Mouse (Mus musculus): Measurements from ENCODE around the gene Pxn. TPM values are rescaled to one million over a fixed set of nuclear protein-coding genes. Genes with fewer than 3 reads are reported as not detected.

The Pxn gene
- total and polyA plus RNA-seq, 2 experiments: 10.5 to 40.2 TPM

DNA sequence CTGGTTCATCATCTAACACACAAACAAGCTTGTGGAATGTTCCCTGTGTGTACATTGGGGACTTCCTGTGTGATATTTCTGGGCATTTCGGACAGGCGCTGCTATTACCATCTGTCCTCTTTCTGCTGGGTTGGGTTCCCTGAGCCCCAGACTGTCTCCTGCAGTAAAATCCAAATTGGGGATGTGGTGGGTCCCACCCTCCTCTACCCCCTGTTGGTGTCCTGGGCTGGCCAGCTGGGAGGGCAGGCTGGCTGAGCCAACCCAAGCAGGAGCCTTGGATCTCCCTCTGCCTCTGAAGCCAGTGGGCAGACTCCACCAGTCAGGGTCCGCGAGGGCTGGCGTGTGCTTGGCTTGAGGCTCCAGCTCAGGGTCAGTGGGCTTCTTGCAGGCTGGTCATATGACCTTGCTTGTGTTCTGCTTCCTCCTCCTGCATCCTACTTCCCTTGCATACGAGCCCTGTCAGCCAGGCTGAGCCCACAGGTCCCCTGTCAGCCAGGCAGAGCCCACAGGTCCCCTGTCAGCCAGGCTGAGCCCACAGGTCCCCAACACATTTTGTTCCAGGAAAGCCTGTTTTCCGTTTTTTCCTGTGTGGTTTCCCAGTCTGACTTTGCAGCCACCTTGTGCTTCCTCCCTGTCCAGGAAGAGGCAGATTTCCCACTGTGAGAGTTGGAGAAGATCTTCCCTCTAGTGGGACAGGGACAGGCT is 23.4 kb downstream of the Pxn start:
- Histone ChIP-seq H3K79me2 (ENCODE audit: control insufficient read depth, insufficient read depth, low read length) (peaks cover 46% of the 10 kb centered on the region; the same call in 1 of the 2 replicates), H3K27ac (replicated peaks; ENCODE audit: insufficient read depth, low read depth, low read length) (peak overlapping the region; percentile 62), H3K4me3 (ENCODE audit: insufficient read depth, low read depth, low read length) (no peak overlapping the region), H3K36me3 (ENCODE audit: control insufficient read depth, insufficient read depth, low read length) (no peaks in the 10 kb centered on the region), H3K27me3 (ENCODE audit: control insufficient read depth, insufficient read depth, low read length) (no peaks in the 10 kb centered on the region), H3K9ac (ENCODE audit: low read depth, low read length) (peak overlapping the region; percentile 6; the same call in 1 of the 2 replicates), H3K4me1 (ENCODE audit: control insufficient read depth, insufficient read depth, low read length) (peaks cover 40% of the 10 kb centered on the region)
- TF ChIP-seq CTCF (IDR thresholded peaks at IDR 0.05; ENCODE audit: low read depth, low read length): no peak
- TF ChIP-seq POLR2A (IDR thresholded peaks at IDR 0.05; ENCODE audit: extremely low read depth, insufficient read depth, low read length): no peak
- WGBS: 64% methylated on average over 7 of the region's 7 CpGs
- DNase-seq (ENCODE audit: extremely low read depth, low read depth, low spot score): no peak

- DNase-seq (ENCODE audit: extremely low read depth, low read depth, low spot score): no peak
- H3K36me3 ChIP-seq (ENCODE audit: control insufficient read depth, insufficient read depth, low read length): no peaks in the 10 kb centered on the region
- 68% methylated on average over 8 of the region's 8 CpGs for WGBS
- H3K79me2 ChIP-seq (ENCODE audit: control insufficient read depth, insufficient read depth, low read length): peaks cover 41% of the 10 kb centered on the region; the same call in 1 of the 2 replicates
- H3K9ac ChIP-seq (ENCODE audit: low read depth, low read length): no peak overlapping the region
- H3K4me1 ChIP-seq (ENCODE audit: control insufficient read depth, insufficient read depth, low read length): peaks cover 40% of the 10 kb centered on the region
- H3K27ac ChIP-seq (replicated peaks; ENCODE audit: insufficient read depth, low read depth, low read length): peak overlapping the region; percentile 62
- no peak for TF ChIP-seq POLR2A (IDR thresholded peaks at IDR 0.05; ENCODE audit: extremely low read depth, insufficient read depth, low read length)
- no peak overlapping the region for H3K4me3 ChIP-seq (ENCODE audit: insufficient read depth, low read depth, low read length)
- no peaks in the 10 kb centered on the region for H3K27me3 ChIP-seq (ENCODE audit: control insufficient read depth, insufficient read depth, low read length)
These were observed 24.0 kb downstream of the Pxn start for GRCm38 (mm10) chr5:115530447-115530809.

DNA sequence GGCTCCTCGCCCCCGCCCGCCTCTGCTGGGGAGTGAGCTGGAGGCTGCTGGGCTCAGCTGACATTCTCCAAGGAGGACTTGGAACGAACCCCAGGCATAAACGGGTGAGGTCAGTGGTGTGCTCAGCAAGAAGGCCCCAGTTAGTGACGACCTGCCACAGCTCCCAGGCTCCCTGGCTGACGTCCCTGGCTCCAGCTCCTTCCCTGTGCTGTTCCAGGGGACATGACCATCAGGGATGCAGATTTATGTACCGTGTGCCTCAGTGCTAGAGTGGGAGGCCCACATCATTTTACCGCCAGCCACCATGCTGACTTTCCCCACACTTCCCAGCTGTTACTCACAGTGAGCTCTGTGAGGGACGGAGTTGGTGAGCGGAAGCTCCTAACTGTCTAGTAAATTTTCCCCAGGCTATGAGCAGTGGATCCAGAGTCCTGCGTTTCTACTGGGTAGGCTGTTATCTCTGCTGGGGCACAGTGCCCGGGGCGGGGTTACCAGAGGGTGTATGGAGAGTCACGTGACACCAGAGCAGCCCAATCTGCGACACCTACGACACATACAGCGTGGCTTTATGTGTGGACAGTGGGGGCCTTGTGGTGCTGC is 25.3 kb downstream of the Pxn start:
- peak overlapping the region; percentile 68 for H3K27ac ChIP-seq (replicated peaks; ENCODE audit: insufficient read depth, low read depth, low read length)
- H3K4me3 ChIP-seq (ENCODE audit: insufficient read depth, low read depth, low read length): no peak overlapping the region
- H3K4me1 ChIP-seq (ENCODE audit: control insufficient read depth, insufficient read depth, low read length): peaks cover 38% of the 10 kb centered on the region
- TF ChIP-seq POLR2A (IDR thresholded peaks at IDR 0.05; ENCODE audit: extremely low read depth, insufficient read depth, low read length) (no peak), CTCF (IDR thresholded peaks at IDR 0.05; ENCODE audit: low read depth, low read length) (no peak)
- H3K36me3 ChIP-seq (ENCODE audit: control insufficient read depth, insufficient read depth, low read length): no peaks in the 10 kb centered on the region
- DNase-seq (ENCODE audit: extremely low read depth, low read depth, low spot score): peak; percentile 81
- H3K27me3 ChIP-seq (ENCODE audit: control insufficient read depth, insufficient read depth, low read length): no peaks in the 10 kb centered on the region
- H3K79me2 ChIP-seq (ENCODE audit: control insufficient read depth, insufficient read depth, low read length): peaks cover 30% of the 10 kb centered on the region; the same call in 1 of the 2 replicates
- peak overlapping the region; percentile 24 for H3K9ac ChIP-seq (ENCODE audit: low read depth, low read length)
- 8% methylated on average over 18 of the region's 18 CpGs for WGBS

- Histone ChIP-seq H3K27me3 (ENCODE audit: control insufficient read depth, insufficient read depth, low read length) (no peaks in the 10 kb centered on the region), H3K4me3 (ENCODE audit: insufficient read depth, low read depth, low read length) (no peak overlapping the region), H3K27ac (replicated peaks; ENCODE audit: insufficient read depth, low read depth, low read length) (peak overlapping the region; percentile 6), H3K36me3 (ENCODE audit: control insufficient read depth, insufficient read depth, low read length) (no peaks in the 10 kb centered on the region), H3K4me1 (ENCODE audit: control insufficient read depth, insufficient read depth, low read length) (peaks cover 50% of the 10 kb centered on the region), H3K79me2 (ENCODE audit: control insufficient read depth, insufficient read depth, low read length) (peaks cover 12% of the 10 kb centered on the region; the same call in 1 of the 2 replicates), H3K9ac (ENCODE audit: low read depth, low read length) (no peak overlapping the region)
- DNase-seq (ENCODE audit: extremely low read depth, low read depth, low spot score): no peak
- 25% methylated on average over 16 of the region's 16 CpGs for WGBS
- TF ChIP-seq CTCF (IDR thresholded peaks at IDR 0.05; ENCODE audit: low read depth, low read length): no peak
- TF ChIP-seq POLR2A (IDR thresholded peaks at IDR 0.05; ENCODE audit: extremely low read depth, insufficient read depth, low read length): no peak
These were observed 27.8 kb downstream of the Pxn start for GRCm38 (mm10) chr5:115534290-115534731.

GRCm38 (mm10) chr5:115534856-115535255 is 28.4 kb downstream of the Pxn start:
- TF ChIP-seq POLR2A (IDR thresholded peaks at IDR 0.05; ENCODE audit: extremely low read depth, insufficient read depth, low read length) (no peak), CTCF (IDR thresholded peaks at IDR 0.05; ENCODE audit: low read depth, low read length) (no peak)
- no peaks in the 10 kb centered on the region for H3K36me3 ChIP-seq (ENCODE audit: control insufficient read depth, insufficient read depth, low read length)
- H3K27me3 ChIP-seq (ENCODE audit: control insufficient read depth, insufficient read depth, low read length): no peaks in the 10 kb centered on the region
- no peak overlapping the region for H3K4me3 ChIP-seq (ENCODE audit: insufficient read depth, low read depth, low read length)
- H3K9ac ChIP-seq (ENCODE audit: low read depth, low read length): no peak overlapping the region
- H3K4me1 ChIP-seq (ENCODE audit: control insufficient read depth, insufficient read depth, low read length): peaks cover 50% of the 10 kb centered on the region
- WGBS: 23% methylated on average over 8 of the region's 8 CpGs
- DNase-seq (ENCODE audit: extremely low read depth, low read depth, low spot score): no peak
- peaks cover 10% of the 10 kb centered on the region; the same call in 1 of the 2 replicates for H3K79me2 ChIP-seq (ENCODE audit: control insufficient read depth, insufficient read depth, low read length)
- H3K27ac ChIP-seq (replicated peaks; ENCODE audit: insufficient read depth, low read depth, low read length): peak overlapping the region; percentile 29

- peak overlapping the region; percentile 29 for H3K27ac ChIP-seq (replicated peaks; ENCODE audit: insufficient read depth, low read depth, low read length)
- no peak overlapping the region for H3K9ac ChIP-seq (ENCODE audit: low read depth, low read length)
- H3K79me2 ChIP-seq (ENCODE audit: control insufficient read depth, insufficient read depth, low read length): peaks cover 14% of the 10 kb centered on the region; the same call in 1 of the 2 replicates
- WGBS: 68% methylated on average over 7 of the region's 7 CpGs
- H3K36me3 ChIP-seq (ENCODE audit: control insufficient read depth, insufficient read depth, low read length): no peaks in the 10 kb centered on the region
- no peak overlapping the region for H3K4me3 ChIP-seq (ENCODE audit: insufficient read depth, low read depth, low read length)
- no peak for TF ChIP-seq CTCF (IDR thresholded peaks at IDR 0.05; ENCODE audit: low read depth, low read length)
- TF ChIP-seq POLR2A (IDR thresholded peaks at IDR 0.05; ENCODE audit: extremely low read depth, insufficient read depth, low read length): no peak
- DNase-seq (ENCODE audit: extremely low read depth, low read depth, low spot score): no peak
- H3K27me3 ChIP-seq (ENCODE audit: control insufficient read depth, insufficient read depth, low read length): no peaks in the 10 kb centered on the region
- H3K4me1 ChIP-seq (ENCODE audit: control insufficient read depth, insufficient read depth, low read length): peaks cover 42% of the 10 kb centered on the region
These were observed 29.2 kb downstream of the Pxn start for GRCm38 (mm10) chr5:115535635-115536034.

All from liver, adult 2 months (tissue).